Mouse (Mus musculus) bone marrow, adult 2 months (tissue): ENCODE data around the gene Rnf212.

Source experiments
- CTCF ChIP-seq: fragments of 200-500 bp; IDR thresholded peaks from 2 replicates; pipeline ENCODE4 v1.5.1; 2011; ENCODE audit warnings: low read length, control low read depth; ENCODE audit not compliant: control insufficient read depth, insufficient read depth
- POLR2A ChIP-seq: fragments of 200-500 bp; IDR thresholded peaks from 2 replicates; pipeline ENCODE4 v1.6.1; 2011; ENCODE audit warnings: low read depth, mild to moderate bottlenecking, control low read depth, low read length, borderline replicate concordance; ENCODE audit not compliant: control insufficient read depth

GRCm38 (mm10) chr5:108743856-108744255, 30.9 kb downstream of the Rnf212 start:
- TF ChIP-seq CTCF (no peak), POLR2A (no peak)
